Mouse (Mus musculus) G1E (cell line): ENCODE measurements around the gene Col27a1.

ENCODE experiments used
- CTCF ChIP-seq: IDR thresholded peaks from 2 replicates; pipeline ENCODE4 v1.5.1; 2012; ENCODE audit warnings: low read depth, low read length, inconsistent platforms, mixed read lengths
- POLR2AphosphoS5 ChIP-seq: IDR thresholded peaks from 2 replicates; pipeline ENCODE4 v1.6.1; 2012; ENCODE audit warnings: low read depth, low read length, inconsistent platforms; ENCODE audit not compliant: insufficient replicate concordance
- TAL1 ChIP-seq: conservative IDR thresholded peaks from 2 replicates; pipeline ENCODE4 v1.6.1; 2012; ENCODE audit warnings: low read depth, low read length, inconsistent platforms, mixed read lengths

DNA sequence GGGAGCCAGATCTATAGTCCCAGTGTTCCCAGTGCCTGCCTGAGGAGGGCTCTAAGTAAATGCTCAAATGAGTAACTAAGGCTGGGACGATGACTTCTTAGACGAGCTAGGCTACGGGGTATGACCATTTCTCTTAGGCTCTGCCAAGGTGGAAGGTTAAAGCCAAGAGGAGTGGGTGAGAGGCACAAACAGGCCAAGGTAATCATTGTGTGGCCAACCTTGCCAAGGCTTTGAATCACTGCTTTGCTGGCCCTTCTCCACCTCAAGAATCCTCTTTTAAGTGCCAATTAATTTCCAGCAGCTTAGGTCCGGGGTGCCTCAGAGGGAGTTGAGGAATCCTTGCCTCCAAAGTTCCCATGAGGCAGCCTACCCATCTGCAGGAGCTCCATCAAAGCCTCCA is 43.7 kb upstream of the Col27a1 start:
- TF ChIP-seq CTCF (no peak), TAL1 (no peak), POLR2AphosphoS5 (no peak)
